17 mouse cellular contexts compared by ENCODE assay signal in genomic region chr5:3472311-3473156, GRCm38 (mm10).
DNase-seq lines count a peak whose midpoint lies in the region; ATAC-seq and TF ChIP-seq lines count a peak whose summit lies in the region.
"Had no signal": no experiment of that assay in that cellular context is flagged by ENCODE, and none has a peak within 500 bp of the region (broad histone marks: within the 10 kb centered on the region; RNA-seq: fewer than 3 reads in every experiment).

No protein-coding gene starts in this region.

- TF ChIP-seq POLR2A in heart, adult 2 months (IDR thresholded peaks at IDR 0.05; ENCODE audit: insufficient read depth, low read depth, low read length), result no peak
- TF ChIP-seq POLR2A in MEL (IDR thresholded peaks at IDR 0.05; ENCODE audit: control insufficient read depth in 1 of 2, insufficient read depth in 1 of 2, low read depth in 1 of 2, low read length in 2 of 2, poor library complexity in 1 of 2) (peak in 1 of 2 experiments; percentile 31; a peak in 1 of 4 replicates), myocyte (IDR thresholded peaks at IDR 0.05; ENCODE audit: insufficient read length, low read depth) (no peak)

- WGBS in heart, postnatal 0 days, result 75% methylated on average over 22 of the region's 22 CpGs
- WGBS in heart, adult 2 months, result 59% methylated on average over 22 of the region's 22 CpGs

- no peak for TF ChIP-seq CTCF in heart, postnatal 0 days (IDR thresholded peaks at IDR 0.05; ENCODE audit: low read depth)
- TF ChIP-seq CTCF in heart, adult 2 months (IDR thresholded peaks at IDR 0.05), result no peak
- no peak for TF ChIP-seq CTCF in MEL (IDR thresholded peaks at IDR 0.05 in 2 of 3, conservative IDR thresholded peaks at IDR 0.05 in 1 of 3; ENCODE audit: control insufficient read depth in 1 of 3, insufficient read depth in 1 of 3, low read depth in 2 of 3, low read length in 3 of 3, poor library complexity in 1 of 3, severe bottlenecking in 1 of 3)

- TF ChIP-seq RAD21 in MEL (IDR thresholded peaks at IDR 0.05; ENCODE audit: low read depth, low read length), result no peak

- peak; percentile 17; the same call in 1 of the 2 replicates for ATAC-seq in heart, postnatal 0 days (ENCODE audit: insufficient read depth, low read depth)
- ATAC-seq: inflammation-experienced regulatory T-cells, adult 6 months had no signal

- intact Hi-C loops in heart, adult 2 months (cut with DNase I), result no loop called here

- H3K9ac ChIP-seq in heart, postnatal 0 days (replicated peaks; ENCODE audit: low read depth, low read length), result no peak overlapping the region
- no peak overlapping the region for H3K9ac ChIP-seq in heart, adult 2 months (ENCODE audit: low read depth, low read length)
- no peak overlapping the region for H3K9ac ChIP-seq in MEL (ENCODE audit: control insufficient read depth, low read depth, low read length, poor library complexity, severe bottlenecking)
- H3K9ac ChIP-seq: embryonic facial prominence, embryonic 12.5 days had no signal

- no peak overlapping the region for H3K27ac ChIP-seq in heart, postnatal 0 days (ENCODE audit: low read depth)
- H3K27ac ChIP-seq in heart, adult 2 months, result no peak overlapping the region
- no peak overlapping the region for H3K27ac ChIP-seq in MEL (ENCODE audit: control insufficient read depth, low read depth, low read length)
- H3K27ac ChIP-seq: embryonic facial prominence, embryonic 12.5 days; gastrocnemius, adult 2 months; heart, embryonic 10.5 days had no signal

- 0 out of 2 replicates have a peak, but pooled peaks cover 3% of the 10 kb centered on the region for H3K36me3 ChIP-seq in heart, postnatal 0 days (replicated peaks; ENCODE audit: control insufficient read depth, insufficient read depth, low read length)
- H3K36me3 ChIP-seq in heart, adult 2 months (ENCODE audit: control insufficient read depth, insufficient read depth, low read length), result 0 out of 2 replicates have a peak, but pooled peaks cover under 1% of the 10 kb centered on the region
- peaks cover 11 to 71% of the 10 kb centered on the region in 2 experiments for H3K36me3 ChIP-seq in MEL (ENCODE audit: control insufficient read depth in 1 of 2, insufficient read depth in 2 of 2, low read length in 2 of 2)
- H3K36me3 ChIP-seq in myocyte (ENCODE audit: control insufficient read depth, insufficient read depth), result no peaks in the 10 kb centered on the region
- H3K36me3 ChIP-seq: embryonic facial prominence, embryonic 12.5 days had no signal

- no peak for DNase-seq in heart, postnatal 0 days (ENCODE audit: low spot score)
- DNase-seq in heart, adult 2 months, result no peak
- DNase-seq in lung, postnatal 10 days, result peak; percentile 44
- no peak for DNase-seq in lung, postnatal 25 days (ENCODE audit: low spot score)
- DNase-seq in MEL (ENCODE audit: low read depth, low spot score), result peak; percentile 34
- DNase-seq in layer of hippocampus, adult 11-12 months (ENCODE audit: low spot score), result no peak
- DNase-seq: adrenal gland, adult 8-10 months; cerebellum, adult 2 months; gastrocnemius, adult 2 months; heart, postnatal 36 days; layer of hippocampus, postnatal 36 days; midbrain, embryonic 14.5 days; spleen, adult 18-20 months had no signal

- no peak overlapping the region for H3K4me2 ChIP-seq in heart, postnatal 0 days (ENCODE audit: low read depth, low read length)
- no peak overlapping the region for H3K4me2 ChIP-seq in myocyte (ENCODE audit: low read depth)
- H3K4me2 ChIP-seq: embryonic facial prominence, embryonic 12.5 days had no signal

- no peaks in the 10 kb centered on the region for H3K79me2 ChIP-seq in heart, adult 2 months (replicated peaks; ENCODE audit: control insufficient read depth, insufficient read depth, low read length)
- H3K79me2 ChIP-seq in MEL (ENCODE audit: control insufficient read depth, insufficient read depth, low read length, poor library complexity) (peaks cover 1% of the 10 kb centered on the region; the same call in 1 of the 2 replicates), myocyte (ENCODE audit: control insufficient read depth, insufficient read depth) (no peaks in the 10 kb centered on the region)

- no peaks in the 10 kb centered on the region for H3K4me1 ChIP-seq in heart, postnatal 0 days (ENCODE audit: control insufficient read depth, insufficient read depth)
- no peaks in the 10 kb centered on the region for H3K4me1 ChIP-seq in heart, adult 2 months (ENCODE audit: control insufficient read depth, insufficient read depth, low read length)
- no peaks in the 10 kb centered on the region; a peak in 1 of 4 replicates for H3K4me1 ChIP-seq in MEL (ENCODE audit: control insufficient read depth in 1 of 2, insufficient read depth in 2 of 2, low read length in 2 of 2)
- H3K4me1 ChIP-seq: embryonic facial prominence, embryonic 12.5 days; heart, embryonic 10.5 days had no signal

- H3ac ChIP-seq in myocyte (ENCODE audit: control insufficient read depth, insufficient read length), result no peak overlapping the region

- TF ChIP-seq EP300 in heart, postnatal 0 days (IDR thresholded peaks at IDR 0.05; ENCODE audit: low read depth), result no peak
- TF ChIP-seq EP300 in heart, adult 2 months (IDR thresholded peaks at IDR 0.05; ENCODE audit: insufficient read depth, low read depth, low read length), result no peak
- TF ChIP-seq EP300 in MEL (IDR thresholded peaks at IDR 0.05; ENCODE audit: low read depth in 1 of 2, low read length in 2 of 2), result no peak

- no peaks in the 10 kb centered on the region for H3K9me3 ChIP-seq in heart, postnatal 0 days (replicated peaks; ENCODE audit: control insufficient read depth, low read length)
- H3K9me3 ChIP-seq in MEL (replicated peaks; ENCODE audit: insufficient read depth, low read length), result no peaks in the 10 kb centered on the region
- H3K9me3 ChIP-seq: embryonic facial prominence, embryonic 12.5 days; heart, embryonic 10.5 days had no signal

- no peak overlapping the region for H3K4me3 ChIP-seq in heart, postnatal 0 days (ENCODE audit: low read depth, low read length)
- H3K4me3 ChIP-seq in heart, adult 2 months, result no peak overlapping the region
- H3K4me3 ChIP-seq in MEL (ENCODE audit: control insufficient read depth in 1 of 2, insufficient read depth in 1 of 2, low read depth in 2 of 2, low read length in 2 of 2) (no peak overlapping the region), myocyte (no peak overlapping the region)
- H3K4me3 ChIP-seq: embryonic facial prominence, embryonic 12.5 days; gastrocnemius, adult 2 months; heart, embryonic 10.5 days had no signal

- no peaks in the 10 kb centered on the region for H3K27me3 ChIP-seq in heart, postnatal 0 days (ENCODE audit: control insufficient read depth, insufficient read depth, low read length)
- no peaks in the 10 kb centered on the region for H3K27me3 ChIP-seq in heart, adult 2 months (ENCODE audit: control insufficient read depth, insufficient read depth, low read length)
- H3K27me3 ChIP-seq in MEL (ENCODE audit: control insufficient read depth in 1 of 2, insufficient read depth in 2 of 2, low read length in 2 of 2) (no peaks in the 10 kb centered on the region), myocyte (ENCODE audit: control insufficient read depth, insufficient read depth, insufficient read length) (no peaks in the 10 kb centered on the region)
- H3K27me3 ChIP-seq: embryonic facial prominence, embryonic 12.5 days had no signal

TF ChIP-seq in MEL, 35 proteins besides CTCF, POLR2A, EP300 and RAD21:
- TF ChIP-seq ZNF384 (IDR thresholded peaks at IDR 0.05; ENCODE audit: low read depth, low read length) (peak; percentile 86), MYC (IDR thresholded peaks at IDR 0.05; ENCODE audit: low read depth, low read length) (no peak), ZC3H11A (IDR thresholded peaks at IDR 0.05; ENCODE audit: low read depth, low read length) (no peak), ZKSCAN1 (IDR thresholded peaks at IDR 0.05; ENCODE audit: low read depth, low read length) (no peak), MAX (IDR thresholded peaks at IDR 0.05; ENCODE audit: low read length) (no peak), GATA1 (IDR thresholded peaks at IDR 0.05; ENCODE audit: low read depth, low read length) (0 out of 2 replicates have a peak, but pooled peaks have one; percentile 18), MAZ (IDR thresholded peaks at IDR 0.05; ENCODE audit: low read depth, low read length) (no peak), POLR2AphosphoS2 (IDR thresholded peaks at IDR 0.05; ENCODE audit: low read length) (peak; percentile 65; the same call in 1 of the 2 replicates)
TF ChIP-seq in MEL: peak in this region for 3.

TF ChIP-seq in myocyte, 11 proteins besides CTCF, POLR2A, EP300 and RAD21:
- TF ChIP-seq CEBPB (IDR thresholded peaks at IDR 0.05; ENCODE audit: insufficient read depth, poor library complexity, severe bottlenecking) (peak; percentile 80), POLR2AphosphoS2 (IDR thresholded peaks at IDR 0.05; ENCODE audit: insufficient read length, low read depth) (no peak)

Comparison
In these comparisons a context has a peak if more than half of its experiments do, and no peak if none do; other contexts are left out.
1. DNase-seq: peak in lung, postnatal 10 days (single experiment) and MEL (single experiment); none in heart, postnatal 0 days (single experiment), heart, adult 2 months (0 of 2), lung, postnatal 25 days (single experiment) and layer of hippocampus, adult 11-12 months (single experiment).